Mouse (Mus musculus) right cerebral cortex, adult 18-20 months (tissue): ENCODE measurements at regions not wholly inside any gene's neighbourhood (a gene's known extent, or its start where the extent isn't known, plus 50 kb on each side); places are given as distances from the start of the nearest gene placed in this dataset.

Source experiments
- DNase-seq: peaks from one replicate; pipeline ENCODE4 v3.0.0; 2022; ENCODE audit warnings: mixed read lengths

DNA sequence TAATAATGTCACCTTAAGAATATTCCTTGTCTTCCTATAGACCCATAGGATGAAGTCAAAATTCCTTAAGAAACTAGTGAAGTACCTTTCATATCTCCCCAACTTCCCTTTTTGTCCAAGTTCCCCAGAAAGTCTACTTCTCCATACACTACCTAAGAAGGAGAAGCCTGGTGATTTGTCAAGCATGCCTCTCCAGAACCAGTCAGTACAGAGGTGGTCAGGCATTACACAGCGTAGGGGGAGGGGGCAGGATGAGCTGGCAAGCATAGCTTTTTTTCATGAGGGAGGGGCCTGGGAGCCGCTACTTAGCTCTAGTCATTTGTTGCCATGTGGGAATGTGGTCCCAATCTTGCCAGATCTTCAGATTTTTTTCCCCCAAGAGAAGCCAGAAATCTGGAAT is 54.0 kb upstream of the Satb2 start:
- no peak for DNase-seq

DNA sequence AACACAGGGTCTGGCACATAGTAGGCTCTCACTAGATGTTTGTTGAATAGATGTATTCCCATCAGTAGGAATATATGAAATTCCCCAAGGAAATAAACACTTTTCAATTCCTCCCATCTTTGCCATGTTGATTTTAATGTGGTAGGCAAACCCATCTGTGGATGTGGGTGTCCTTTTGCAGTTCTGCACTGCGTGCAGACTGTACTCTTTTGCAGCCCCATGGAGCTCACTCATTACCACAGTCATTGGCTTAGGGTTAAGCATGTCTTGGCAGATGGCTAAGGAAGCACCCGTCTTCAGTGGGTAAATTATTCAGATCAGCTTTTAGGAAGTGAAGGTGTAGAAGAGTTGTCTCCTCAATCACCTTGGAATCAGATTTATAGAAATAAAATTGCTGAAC is 54.8 kb upstream of the Satb2 start:
- DNase-seq: peak; percentile 6

DNA sequence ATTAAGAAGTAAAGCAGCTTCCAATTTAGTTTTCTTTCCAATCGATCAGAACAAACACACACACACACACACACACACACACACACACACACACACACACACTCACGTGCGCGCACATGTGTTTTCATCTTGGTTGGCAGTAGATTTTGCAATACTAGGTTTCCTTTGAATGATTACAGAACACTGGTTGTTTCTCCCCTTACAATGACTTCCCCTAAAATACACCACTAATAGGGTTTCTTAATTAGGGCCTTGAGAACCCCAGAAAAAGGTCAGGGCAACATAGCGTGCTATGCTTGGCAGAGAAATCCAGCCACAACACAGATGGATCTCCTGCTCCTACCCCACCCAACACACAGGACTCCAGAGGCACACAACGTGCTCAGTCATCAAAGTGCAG is 56.0 kb upstream of the Satb2 start:
- DNase-seq: no peak

DNA sequence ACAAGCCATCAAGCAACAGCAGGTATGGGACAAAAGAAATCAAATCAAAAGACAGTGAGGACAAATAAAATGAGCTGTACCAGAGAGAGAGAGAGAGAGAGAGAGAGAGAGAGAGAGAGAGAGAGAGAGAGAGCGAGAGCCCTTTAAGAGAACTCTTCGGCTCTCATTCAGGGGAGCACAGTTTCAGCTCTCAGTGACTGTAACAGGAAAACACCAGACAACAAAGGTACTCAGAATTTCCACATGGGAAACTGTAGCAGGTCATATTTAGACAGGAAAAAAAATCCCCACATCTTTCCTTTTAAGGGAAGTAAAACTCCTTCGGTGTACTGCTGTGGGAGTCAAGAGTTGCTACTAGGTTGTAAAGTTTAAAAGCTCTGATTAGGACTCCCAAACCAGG is 57.9 kb upstream of the Satb2 start:
- no peak for DNase-seq

DNA sequence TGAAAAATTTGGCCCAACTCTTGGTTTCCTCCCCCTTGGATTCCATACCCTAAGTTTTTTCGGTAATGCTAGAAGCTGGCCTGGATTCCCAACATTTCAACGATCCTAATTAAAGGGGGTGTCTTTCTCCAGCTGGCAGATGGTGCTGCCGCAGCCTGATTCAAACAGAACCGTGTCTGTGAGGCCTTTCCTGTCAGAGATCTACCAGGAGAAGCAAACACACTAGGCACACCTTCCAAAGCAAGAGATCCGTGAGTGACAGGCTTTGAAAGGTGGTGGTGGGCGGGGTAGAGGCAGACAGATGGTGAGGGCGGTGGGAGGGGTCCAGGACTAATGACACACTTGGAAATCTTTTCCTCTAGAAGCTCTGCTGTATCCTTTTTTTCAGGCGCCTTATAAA is 61.8 kb upstream of the Satb2 start:
- DNase-seq: peak; percentile 1

DNA sequence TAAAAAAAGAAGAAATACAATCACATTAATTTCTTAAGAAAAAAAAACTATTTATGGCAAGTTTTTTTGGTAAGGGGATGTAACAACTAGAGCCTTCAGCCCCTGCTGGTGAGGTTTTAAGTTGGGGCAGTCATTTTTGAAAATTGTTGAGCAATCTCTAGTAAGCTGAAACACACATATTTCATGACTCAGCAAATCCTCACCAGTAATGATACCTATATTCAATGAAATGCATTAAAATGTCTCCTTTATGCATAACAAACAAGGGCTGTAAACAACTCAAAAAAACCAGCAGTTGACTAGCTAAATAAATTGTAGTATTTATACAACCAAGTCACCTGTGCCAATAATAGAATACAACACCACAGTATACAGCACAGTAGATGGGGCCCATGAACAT is 63.1 kb upstream of the Satb2 start:
- no peak for DNase-seq

DNA sequence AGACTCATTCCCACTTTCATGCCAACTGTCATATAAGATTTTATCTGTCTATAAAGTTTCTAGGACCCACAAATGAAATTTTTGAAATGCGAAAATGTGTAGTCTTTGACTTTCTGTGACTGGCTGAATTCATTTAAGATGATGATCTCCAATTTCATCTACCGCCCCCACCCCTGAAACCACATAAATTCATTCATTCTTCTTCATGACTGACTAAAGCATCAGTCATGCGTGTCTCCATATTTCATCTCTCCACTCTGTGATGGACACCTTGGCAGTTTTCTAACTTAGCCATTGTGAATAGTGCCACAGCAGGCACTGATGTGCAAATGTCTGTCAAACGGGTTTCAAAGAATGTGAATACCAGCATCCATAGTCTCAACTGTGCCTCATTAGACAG is 75.4 kb upstream of the Satb2 start:
- no peak for DNase-seq

DNA sequence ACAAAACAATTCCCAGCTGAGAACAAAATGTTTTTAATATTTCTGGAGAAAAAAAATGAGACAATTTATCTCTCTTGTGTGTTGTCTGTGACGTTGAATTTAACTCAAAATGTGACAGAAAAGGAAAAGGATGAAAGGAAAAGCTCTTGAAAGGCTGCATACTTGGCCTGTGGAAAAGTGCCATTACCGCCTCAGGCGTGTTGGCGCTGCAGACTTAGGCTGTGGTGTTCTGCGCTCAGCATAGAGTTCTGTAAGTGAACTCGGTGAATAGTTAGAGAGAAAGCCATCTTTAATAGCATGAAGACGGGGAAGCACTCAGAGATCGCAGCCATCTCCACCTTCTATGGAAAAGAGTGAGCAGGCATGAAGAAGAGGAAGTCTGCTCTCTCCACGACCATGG is 77.5 kb upstream of the Satb2 start:
- no peak for DNase-seq

DNA sequence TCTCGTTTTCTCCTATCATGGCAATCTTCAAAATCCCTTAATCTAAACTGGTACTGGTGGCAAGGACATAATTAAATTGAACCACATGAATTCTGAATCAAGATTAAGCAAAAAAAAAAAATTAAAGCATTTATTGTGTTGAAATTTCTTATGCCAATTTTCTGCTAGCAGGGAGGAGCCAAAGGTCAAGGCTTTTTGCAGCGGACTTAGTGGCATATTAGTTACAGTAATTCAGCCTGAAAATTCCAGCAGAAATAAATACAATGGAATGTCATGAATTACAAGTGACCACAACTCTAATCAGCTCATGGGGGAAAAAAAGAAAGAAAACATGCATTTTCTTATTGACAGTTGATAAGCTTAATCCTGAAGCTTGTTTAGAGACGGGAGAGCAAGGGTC is 80.8 kb upstream of the Satb2 start:
- DNase-seq: no peak

DNA sequence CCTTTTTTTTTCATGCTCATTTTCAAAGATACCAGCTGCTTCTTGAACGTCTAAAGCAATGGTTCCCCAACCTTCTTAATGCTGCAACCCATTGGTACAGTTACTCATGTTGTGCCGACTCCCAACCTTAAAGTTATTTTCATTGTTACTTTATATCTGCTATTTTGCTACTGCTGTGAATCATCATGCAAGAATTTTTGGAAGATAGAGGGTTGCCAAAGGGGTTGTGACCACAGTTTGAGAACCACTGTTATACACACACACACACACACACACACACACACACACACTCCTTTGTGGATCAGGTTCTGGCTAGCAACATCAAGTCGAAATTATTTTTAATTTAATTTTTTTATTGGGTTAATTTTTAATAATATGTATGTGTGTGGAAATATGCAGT is 96.8 kb upstream of the Satb2 start:
- DNase-seq: no peak

DNA sequence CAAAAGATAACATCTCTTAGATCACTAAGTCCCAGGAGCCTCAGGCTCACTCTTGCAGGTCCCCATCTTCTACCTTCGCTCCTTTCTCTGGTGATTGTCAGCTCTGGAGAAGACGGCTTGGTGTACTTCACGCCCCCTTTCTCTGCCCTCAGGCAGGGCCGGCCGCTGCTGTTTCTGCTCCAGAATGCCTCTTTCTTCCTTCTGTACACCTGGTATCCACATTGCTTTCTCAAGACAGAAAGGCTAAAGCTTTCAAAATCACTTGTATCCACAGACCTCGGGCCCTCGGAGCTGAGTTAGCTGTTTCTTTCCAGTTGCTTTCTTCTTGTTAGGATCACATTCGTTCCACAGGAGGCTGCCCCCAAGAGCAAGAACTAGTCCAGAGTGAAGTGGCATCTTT is 98.2 kb upstream of the Satb2 start:
- DNase-seq: no peak

DNA sequence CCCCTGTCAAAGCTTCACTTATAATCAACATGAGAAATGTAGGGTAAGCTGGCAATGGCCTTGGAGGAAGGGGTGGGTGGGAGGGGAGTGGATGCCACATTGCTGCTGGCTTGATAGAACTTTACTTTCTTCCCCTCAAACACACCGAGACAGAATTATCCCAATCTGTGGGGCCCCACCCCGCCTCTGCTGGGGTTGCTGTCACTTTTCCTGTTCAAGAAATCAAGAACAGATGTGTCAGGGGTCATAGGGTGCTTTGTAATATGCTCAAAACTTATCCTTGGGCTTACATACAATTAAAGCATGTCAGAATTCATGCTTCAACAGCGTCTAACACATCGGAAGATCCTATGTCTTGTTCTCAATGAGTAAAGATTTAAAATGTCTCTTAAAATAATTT is 101.9 kb upstream of the Satb2 start:
- no peak for DNase-seq

DNA sequence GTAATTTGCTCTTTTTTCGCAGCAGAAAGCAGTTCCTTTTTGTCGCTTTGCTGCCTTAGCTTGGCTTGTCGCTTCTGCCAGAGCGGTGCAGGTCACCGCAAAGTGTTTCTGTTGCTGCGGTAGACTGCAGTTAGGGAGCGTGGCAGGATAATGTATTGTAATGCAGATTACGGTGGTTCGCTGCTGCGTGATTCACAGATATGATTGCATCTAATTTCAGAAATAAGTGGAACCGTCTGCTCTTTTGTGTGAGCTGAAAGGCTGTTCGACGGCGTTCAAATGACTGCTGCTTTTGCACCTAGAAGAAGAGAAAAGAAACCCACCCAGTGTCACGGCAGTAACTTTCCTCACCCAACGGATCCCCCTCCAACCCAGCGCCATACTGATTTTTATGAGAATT is 104.7 kb upstream of the Satb2 start:
- DNase-seq: peak; percentile 9

DNA sequence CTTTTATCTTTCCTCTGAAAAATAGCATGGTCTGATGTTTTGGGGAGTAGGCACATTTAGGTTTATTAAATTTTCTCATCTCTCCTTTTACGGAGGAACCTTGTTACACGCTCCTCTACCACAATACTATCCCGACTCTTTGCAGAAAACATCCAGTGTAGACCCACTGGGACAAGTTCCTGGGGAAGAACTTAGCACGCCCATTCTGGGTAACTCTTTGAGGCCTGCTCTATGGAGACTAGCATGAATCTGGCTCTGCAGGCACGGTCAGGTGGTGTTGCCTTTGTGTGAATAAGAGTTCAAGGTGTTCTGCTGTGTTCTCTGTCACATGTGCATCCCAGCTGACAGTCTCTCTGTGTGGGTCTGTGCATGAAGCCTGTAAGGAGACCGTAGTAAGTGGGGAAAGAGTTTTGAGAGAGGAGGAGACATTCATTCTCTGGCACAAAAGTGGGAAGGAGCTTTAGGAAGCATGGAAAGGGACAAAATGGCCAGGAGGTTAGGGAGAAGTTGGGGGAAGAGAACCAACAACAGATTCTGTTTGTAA is 105.2 kb upstream of the Satb2 start:
- no peak for DNase-seq

DNA sequence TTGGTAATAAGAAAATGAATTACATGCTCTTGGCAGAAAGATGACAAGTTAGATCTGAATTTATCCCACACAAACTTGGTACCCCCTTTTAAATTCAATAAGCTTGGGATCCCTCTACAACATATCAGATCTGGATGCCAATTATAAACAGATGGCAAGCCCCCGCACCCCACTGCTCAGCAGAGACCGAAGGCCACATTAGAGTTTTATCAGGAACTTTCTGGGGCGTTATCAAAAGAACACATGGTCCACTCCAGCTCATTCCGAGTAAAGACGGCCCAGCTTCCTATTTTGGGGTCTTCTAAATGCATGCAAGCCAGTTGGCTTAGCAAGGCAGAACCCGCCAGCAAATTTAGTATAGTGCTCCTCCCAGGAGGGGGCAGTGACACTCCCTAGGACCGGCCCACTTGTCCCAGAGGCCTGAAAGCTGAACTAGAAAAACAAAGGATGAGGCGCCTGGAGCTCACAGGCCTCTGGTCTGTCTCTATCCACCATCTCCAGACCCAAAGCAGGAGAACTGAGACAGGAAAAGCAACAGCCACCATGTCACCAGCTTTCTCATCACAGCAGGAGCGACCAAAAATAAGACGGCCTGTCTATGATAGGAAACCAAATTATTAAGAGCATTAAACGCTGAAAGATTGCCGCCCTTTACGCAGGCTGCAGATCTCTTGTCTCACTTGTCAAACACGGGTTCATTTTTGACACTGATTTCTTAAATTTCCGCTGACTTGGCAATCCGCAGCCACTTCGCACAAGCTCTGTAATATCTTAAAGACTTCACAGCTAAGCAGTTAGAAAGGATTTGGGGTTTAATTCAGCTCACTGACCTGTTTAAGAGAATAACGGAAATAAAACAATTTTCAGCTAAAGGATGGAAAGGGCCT is 117.2 kb upstream of the Satb2 start:
- DNase-seq: no peak

DNA sequence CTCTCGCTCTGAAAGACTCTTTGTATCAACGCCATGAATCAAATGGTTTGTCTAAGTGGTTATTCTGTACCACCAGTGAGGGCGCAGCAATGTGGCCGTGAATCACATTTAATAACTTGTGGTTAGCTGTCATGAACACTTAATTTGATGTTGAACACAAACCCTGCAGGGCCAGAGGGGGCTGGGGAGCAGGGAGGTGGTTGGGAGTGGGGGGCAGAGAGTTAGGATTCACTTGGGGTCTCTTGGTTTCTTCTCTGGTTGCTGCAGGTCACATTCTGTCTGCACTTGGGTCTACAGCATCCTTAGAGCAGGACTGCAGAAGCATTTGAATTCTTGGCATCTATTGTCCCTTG is 117.8 kb upstream of the Satb2 start:
- DNase-seq: no peak

DNA sequence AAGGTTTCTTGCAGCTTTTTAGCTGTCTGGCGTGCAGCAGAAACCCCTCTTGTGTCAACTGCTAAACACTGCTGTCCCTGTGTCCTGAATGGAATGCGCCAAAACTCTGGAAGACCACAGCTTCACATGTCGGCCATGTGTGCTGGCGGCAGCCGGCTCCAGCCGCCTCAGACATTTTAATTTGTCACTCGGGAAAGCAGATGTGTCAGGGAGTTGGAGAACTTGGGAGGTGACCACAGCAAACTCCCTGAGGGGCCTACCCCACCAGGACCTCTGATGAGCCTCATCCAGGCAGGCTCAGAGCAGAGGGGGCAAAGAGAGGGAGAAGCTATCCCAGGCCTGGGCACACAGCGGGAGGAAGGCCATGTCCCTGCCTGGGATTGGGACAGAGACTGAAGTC is 118.3 kb upstream of the Satb2 start:
- no peak for DNase-seq

DNA sequence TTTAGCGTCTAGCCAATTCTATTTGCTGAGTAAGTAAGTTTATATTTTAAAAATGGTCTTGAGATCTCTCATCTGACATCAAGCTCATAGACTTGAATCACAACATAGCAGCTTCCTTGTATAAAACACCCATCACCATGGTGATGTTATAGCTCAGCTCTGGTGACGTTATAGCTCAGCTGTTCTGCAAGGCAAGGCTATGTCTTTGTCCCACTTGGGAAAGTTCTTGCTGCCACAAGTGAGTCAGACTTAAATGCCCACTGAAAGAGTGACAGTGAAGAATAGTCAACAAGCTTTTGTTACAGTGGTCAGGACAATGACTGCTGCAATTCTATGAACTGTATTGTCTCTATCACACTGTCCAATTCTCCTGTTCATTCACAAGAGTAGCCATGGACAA is 122.2 kb upstream of the Satb2 start:
- DNase-seq: no peak

DNA sequence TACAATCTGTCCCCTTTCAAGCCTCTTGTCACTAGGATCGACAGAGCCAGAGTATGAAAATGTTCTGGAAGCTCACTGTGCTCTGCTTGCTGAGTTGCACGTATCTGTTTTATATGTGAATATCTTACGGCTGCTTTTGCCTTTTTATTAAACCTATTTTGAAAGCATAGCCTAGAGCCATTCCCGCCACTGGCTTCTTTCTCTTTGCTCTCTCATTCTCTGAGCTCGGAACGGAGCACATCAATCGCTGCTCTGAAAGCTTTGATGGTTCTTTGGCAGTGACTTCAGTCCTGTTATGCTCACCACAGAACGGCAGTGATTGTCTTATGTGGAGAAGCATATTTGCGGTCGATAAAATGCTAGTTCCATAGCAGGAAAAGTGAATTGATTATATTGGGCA is 128.9 kb upstream of the Satb2 start:
- DNase-seq: no peak

DNA sequence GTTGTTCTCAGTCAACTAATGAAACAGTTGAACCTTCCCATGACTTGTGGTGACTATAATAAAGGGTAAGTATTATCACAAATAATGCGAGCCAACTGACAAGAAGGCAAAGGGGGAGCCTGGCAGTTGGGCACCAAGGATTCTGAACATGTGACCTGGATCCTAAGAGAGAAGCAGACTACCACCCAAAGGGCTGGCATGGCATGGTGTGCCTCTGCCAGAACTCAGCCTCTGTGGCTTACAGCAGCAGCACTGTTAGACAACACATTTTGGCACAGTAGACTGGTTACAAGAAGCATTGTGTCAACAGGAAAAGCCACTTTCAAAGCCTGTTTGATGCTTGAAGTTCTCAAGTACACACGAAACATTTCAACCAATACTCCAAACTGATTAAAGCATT is 142.2 kb upstream of the Satb2 start:
- DNase-seq: no peak

DNA sequence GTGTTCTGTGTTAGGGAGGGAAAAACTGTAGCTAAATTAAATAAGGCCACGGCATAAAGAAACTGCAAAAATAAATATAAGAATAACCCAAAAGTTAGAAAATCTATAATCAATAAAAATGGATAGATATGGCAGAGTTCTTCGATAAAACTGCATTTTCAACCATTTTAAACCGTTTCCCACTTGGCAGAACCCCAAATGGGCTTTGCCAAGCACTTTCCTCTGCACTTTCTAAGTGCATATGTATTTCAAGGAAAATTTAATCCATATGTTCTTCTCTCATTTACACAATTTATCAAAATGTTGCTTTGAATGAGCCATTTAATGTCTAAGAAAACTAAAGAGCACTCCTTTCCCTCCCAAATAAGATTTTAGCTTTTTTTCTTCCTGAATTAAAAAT is 165.7 kb upstream of the Satb2 start:
- DNase-seq: no peak

DNA sequence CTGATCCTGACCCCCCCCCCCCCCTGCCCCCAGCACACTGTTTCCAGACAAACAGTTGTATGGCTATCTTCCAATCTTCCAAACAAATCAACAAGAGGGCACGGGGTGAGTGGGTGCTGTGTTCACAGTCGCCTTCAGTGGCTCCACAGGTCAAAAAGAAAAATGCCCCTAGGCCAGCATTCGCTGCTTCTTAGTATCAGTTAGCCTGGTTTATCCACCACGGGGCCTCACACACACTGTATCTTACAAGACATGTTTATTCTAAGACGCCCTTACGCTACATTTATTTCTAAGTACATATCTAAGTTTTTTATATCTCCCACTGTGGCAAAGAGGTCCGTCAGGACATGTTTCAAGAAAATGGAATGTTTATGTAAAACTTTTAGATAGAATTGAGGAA is 177.4 kb upstream of the Satb2 start:
- DNase-seq: no peak

DNA sequence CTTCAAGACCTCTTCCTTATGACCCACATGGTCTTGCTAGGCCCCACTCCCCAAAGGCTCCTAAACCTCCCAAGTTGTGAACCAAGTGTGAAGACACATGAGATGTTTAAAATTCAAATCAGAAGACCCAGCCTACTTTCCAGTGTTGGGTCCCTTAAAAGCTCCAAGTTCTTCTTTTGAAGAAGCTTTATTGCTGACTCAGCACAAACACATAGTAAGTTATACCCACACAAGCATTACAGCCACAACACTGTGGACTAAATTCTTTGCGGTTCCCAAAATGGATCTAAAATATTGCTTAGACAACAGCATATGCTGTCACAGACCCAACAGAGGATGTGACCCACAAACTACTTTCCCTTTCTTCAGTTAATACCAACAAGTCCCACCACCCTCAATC is 186.0 kb upstream of the Satb2 start:
- DNase-seq: no peak

DNA sequence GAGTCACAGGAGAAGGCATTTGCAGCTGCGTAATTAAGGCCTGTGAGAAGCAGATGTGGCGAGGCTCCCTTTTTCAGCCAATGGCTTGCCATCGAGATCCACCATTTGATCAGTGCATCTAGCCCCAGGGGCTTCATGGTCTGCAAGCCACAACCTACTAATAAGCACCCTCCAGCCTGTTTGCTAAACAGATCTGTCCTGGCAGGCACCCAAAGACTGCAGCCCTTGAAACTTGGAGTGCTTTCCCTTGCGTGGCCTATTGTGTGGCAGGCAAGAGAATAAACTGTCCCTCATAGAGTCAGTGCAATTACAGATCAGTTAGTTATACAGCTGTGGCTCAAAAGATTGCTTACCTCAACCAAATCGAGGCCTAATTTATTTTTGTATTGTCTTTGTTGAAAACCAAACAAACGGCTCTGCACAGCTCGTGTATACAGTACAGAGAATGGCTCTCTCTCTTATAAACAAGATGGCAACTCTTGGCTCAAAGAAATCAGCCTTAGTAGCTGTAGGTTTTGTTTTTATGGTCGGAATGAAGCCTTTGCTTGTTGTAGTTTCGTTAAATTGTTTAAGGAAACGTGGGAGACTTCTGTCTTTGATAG is 195.9 kb upstream of the Satb2 start:
- no peak for DNase-seq

DNA sequence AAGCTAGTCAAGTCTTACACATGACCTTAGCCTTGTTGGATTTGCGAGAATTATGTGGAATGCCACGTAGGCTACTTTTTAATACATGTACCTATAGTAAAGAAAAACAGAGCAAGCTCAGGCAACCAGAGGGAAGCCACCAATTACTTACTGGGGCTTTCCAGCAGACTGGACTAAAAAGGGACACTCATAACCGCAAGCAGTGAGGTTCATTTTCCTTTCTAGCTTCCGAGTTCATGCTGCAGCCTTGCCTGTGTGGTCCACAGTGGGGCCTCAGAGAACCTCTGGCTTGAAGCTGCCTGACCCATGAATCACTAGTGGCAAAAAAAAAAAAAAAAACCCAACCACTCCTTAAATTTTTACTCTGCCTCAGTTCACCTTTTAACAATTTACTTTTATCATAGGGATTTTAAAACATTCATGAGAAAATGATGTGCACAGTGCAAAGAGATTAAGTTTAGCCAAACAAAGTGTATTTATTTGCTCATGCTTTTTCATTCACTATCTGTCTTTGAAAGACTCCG is 188.6 kb upstream of the 1700066M21Rik start:
- DNase-seq: no peak
